Mouse (Mus musculus): ENCODE data around the gene Gm12216.

- TF ChIP-seq CTCF (IDR thresholded peaks at IDR 0.05; ENCODE audit: low read depth): no peak
- TF ChIP-seq EP300 (IDR thresholded peaks at IDR 0.05; ENCODE audit: low read depth): no peak
These were observed 45.5 kb upstream of the Gm12216 start for GRCm38 (mm10) chr11:53904534-53904925.
